Mouse (Mus musculus): ENCODE measurements around the gene Adamts1.

GRCm38 (mm10) chr16:85756101-85756819 lies 46.7 kb downstream of the Adamts1 start:
- TF ChIP-seq CTCF (IDR thresholded peaks at IDR 0.05; ENCODE audit: low read depth) (no peak), EP300 (IDR thresholded peaks at IDR 0.05; ENCODE audit: low read depth) (no peak)
